Mouse (Mus musculus): ENCODE results near the gene Ephb1.

Ephb1 gene

DNA sequence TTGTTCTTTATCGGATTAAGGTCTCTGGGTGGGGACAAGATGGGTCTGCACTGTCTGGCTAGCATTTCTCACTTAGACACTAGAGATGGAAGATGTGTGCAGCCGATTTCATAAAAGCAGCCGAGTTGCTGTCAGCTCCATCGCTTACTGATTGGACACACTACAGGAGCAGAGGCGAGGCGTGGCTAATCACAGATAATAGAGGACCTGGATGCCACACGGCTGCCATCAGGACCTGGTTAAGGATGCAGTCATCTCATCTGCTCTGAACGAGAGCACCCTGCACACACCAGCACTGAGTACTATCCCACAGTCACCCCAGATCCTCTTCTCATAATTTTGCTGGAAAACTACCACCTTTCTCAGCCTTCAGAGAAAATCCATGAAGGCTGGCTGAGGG, 419.6 kb downstream of the Ephb1 start:
- in situ Hi-C loops (cut with MboI; ENCODE audit: unreplicated experiment in 2 of 2) = no loop called here

DNA sequence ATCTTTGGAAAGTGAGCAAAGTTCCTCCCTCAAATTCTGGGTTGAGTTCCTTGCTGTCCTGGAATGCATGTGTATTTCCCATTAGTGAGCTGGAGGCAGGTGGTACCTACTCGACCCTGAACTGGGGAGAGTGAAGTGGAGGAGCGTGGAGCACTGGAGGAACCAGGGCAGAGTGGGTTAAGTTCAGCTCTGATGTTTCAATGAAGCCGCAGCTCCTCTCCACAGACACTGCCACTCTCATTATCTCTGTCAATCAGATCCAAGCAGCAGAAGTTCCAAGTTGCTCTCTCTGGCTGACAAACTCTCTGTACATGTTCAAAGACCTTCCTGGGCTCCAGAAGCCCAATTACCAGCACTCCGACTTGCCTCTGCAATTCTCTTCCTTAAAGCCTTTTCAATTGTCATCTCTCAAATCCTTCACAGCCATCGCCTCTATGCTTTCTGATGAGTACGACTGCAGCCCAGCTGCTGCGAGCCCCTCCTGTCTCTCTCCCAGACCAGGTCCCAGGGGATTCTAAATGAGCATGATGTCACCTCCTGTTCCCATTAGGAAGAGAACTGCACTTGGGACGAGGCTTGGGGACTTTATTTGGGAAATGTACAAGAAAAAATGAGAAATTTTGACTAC, 420.4 kb downstream of the Ephb1 start:
- in situ Hi-C loops (cut with MboI; ENCODE audit: unreplicated experiment in 2 of 2) = no loop called here

DNA sequence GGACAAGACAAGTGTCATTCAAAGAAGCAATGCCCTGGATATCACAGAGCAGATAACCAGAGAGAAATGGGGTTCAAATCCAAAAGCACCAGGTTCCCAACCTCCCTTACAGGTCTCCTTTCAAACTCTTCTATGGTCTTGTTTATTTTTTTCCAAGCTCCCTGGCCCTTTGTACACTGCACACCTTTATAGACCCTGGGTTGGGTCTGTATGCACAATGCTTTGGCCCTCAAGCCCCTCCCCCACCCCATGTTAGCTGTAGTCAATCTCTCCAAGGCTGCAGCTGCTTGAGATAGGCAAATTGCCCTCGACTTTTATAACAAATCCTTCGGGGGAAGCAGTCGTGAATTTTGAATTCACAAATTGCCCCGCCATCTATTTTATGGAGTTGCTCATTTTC, 429.7 kb downstream of the Ephb1 start:
- in situ Hi-C loops (cut with MboI; ENCODE audit: unreplicated experiment in 2 of 2) = no loop called here

DNA sequence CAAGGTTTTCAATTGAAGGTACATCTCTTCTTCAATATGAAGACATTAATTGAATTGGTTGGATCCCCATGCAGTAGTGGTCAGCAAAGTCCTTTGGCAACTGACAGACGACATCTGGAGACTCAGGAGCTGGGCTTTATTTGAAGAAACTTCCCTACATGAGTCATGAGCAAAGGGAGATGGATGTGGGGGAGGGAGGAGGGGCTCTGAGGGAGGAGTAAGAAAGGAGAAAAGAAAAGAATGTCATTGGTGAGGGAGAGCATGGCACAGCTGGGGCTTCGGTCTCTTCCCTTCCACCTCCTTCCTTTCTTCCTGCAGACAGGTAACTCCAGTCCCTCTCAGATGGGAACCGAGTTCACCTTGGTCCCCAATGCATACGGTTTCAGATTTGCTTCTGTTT, 431.6 kb downstream of the Ephb1 start:
- in situ Hi-C loops (cut with MboI; ENCODE audit: unreplicated experiment in 2 of 2) = no loop called here

DNA sequence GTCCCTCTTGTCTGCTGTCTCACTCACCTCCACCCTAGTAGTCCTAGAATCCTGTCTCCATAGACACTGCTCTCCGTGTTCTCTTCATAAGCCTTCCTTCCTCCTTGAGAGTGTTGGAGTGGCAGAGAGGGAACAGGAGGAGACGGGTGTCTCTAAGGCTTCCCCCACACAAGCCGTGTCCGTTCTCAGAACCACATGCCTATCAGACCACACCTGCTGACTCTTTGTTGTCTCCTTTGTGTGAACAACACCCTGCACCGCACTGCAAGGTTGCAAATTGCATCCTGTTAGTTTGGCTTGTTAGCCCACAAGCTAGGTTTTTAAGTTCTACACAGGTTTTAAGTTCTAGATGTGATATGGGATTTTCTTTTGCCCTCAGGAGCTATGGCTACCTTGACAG, 435.2 kb downstream of the Ephb1 start:
- in situ Hi-C loops (cut with MboI; ENCODE audit: unreplicated experiment in 2 of 2) = no loop called here

DNA sequence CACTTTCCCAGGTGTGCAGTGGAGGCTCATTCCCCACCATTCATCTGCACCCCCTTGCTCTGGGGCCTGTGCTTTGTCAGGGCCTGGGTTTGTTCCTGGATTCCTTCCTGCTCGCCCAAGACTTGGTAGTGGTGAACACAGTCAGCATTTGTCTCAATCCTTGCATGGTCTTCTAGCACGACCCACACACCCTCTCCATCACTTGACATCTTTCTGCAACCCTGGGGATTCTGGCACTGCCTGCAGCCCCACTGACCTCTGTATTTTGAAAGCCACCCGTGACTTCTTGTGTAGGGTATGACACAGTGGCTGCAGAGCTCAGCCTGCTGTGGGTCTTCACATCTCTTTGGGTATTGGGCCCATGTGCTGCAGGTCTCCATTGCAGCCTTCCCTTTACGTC, 435.7 kb downstream of the Ephb1 start:
- in situ Hi-C loops (cut with MboI; ENCODE audit: unreplicated experiment in 2 of 2) = no loop called here

DNA sequence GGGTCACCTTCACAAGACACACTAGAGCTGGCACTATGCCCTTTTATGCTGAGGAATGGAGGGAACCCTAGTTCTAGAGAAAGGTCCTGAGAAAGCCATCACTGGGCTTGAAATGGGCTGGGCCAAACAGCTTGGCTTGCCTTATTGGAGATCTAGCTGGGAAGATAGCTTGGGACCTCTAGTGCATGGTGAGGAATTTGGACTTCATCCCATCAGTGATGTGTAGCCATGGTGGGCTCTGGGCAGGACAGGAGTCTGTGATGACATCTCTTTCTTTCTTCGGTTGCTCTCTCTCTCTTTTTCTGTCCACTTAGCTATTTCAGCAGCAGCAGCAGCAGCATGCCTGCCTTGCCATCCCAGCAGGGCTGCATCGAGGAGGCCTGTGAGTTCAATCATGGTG, 439.4 kb downstream of the Ephb1 start:
- in situ Hi-C loops (cut with MboI; ENCODE audit: unreplicated experiment in 2 of 2) = no loop called here

DNA sequence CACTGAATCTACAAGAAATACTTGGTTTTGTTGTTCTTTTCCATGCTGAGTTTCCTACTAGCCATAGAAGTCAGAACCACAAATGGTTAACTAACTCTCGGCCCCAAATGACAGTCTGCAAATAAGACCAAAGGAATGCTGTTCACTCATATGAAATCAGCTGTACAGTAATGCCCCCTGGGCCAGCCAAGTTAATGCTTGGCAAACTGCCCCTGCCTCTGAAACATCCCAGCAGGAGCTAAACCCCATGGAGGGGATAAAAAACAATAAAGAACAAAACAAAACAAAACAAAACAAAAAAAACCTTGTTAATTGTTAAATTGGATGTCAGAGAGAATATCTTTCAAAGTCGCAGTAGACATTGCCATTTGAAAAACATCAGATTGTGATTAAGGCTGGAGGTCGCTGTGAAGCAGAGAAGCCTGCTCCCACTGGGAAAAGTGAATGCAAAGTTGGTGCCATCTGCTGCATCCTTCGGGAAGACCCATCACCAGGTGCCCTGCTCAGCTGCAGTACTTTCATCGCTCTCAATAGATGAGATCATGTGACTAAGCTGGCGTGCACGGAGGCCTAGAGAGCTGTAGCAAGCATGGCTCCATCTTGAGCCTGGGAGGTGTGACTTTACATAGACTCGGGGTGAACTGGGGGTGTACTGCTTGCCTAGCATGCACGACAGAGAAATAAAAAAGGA, 443.2 kb downstream of the Ephb1 start:
- in situ Hi-C loops (cut with MboI; ENCODE audit: unreplicated experiment in 2 of 2) = no loop called here

DNA sequence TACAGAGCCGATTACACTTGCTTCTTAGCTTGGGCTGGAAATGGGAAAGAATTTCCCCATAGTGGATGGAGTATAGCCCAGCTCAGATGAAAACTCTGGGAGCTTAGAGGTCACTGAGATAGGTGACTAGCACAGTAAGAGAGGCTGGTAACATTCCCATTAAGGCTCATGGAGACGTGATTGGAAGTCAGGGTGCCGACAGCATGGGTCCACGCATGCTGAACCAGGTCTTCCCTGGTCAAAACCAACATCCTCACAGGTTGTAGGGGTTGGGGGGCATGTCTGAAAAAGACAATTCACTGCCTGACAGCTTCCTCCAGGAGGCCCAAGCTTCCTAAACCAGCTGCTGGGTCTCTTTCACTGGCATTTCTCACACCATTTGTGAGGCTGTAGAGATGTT, 445.0 kb downstream of the Ephb1 start:
- in situ Hi-C loops (cut with MboI; ENCODE audit: unreplicated experiment in 2 of 2) = no loop called here

DNA sequence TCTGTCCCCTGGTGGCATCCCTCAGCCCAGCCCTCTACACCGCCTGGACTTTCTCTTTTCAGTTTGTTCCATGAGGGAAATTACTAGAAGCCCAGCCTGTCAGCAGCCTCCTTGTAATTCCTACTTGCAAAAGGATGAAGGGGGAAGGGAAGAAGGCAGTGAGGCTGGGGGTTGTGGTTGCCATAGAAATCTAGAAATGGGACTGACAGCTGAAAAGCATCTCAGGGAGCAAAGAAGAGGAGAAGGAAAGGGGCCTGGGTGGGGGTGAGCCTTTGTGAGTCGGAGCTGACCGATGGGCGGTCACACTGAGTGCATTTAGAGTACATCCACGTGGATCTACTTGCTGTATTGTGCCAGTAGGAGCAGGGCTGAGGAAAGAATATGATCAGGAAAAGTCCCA, 445.6 kb downstream of the Ephb1 start:
- in situ Hi-C loops (cut with MboI; ENCODE audit: unreplicated experiment in 2 of 2) = no loop called here

DNA sequence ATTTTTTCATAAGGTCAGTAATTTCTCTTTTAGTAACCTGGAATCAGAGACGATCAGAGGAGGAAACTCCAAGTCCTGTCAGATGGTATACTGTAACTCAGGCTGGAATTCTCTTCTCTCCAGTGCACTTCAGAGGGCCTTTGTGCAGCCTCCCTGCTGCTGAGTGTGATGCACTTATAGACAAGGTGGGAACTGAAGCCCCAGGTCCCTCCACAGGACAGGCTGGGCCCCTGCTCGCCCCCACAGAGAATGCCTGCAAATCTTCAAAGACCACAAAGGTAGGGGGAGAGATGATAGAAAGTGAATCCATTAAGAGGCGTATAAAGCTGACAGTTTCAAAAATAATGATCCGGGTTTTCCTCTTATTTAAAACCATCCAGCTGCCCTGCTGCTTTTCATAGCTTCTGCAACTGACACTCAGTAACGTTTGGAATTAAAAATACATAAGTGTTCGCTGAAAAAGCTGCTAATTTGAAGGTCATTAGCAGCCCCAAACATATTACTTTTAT, 446.7 kb downstream of the Ephb1 start:
- in situ Hi-C loops (cut with MboI; ENCODE audit: unreplicated experiment in 2 of 2) = no loop called here

DNA sequence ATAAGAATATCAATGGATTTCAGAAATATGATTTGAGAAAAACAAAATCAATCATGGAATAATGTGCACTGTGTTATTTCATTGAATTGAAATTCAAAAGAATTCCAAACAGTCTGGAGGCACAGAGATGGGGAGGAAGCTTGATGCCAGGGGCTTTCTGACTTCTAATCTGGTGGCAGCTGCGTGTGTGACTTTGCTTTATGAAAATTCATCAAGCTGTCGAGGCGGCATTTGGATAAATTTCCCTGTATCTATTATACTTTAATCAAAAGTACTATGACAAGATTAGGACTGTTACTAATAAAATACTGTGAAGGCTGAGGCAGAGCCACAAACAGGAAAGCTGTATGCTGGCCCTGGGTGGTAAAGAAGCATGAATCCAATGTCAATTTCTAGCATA, 451.1 kb downstream of the Ephb1 start:
- in situ Hi-C loops (cut with MboI; ENCODE audit: unreplicated experiment in 2 of 2) = no loop called here

DNA sequence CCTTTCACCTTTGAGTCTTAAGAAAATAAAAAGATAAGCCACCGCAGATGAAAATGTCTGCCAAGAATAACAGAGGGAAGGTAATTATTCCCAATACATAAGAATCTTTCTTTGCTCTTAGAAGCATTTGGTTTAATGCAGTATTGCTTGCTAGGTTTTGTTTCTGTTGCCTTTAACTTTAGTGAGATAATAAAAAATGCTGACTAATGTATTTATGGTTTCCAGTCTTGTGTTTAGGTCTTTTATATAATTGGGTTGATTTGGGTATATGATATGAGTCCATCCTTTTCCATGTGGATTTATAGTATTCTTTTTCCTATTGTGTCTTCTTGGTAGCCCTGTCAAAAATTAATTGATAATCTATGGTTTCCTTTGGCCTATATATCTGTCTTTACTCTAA, 456.6 kb downstream of the Ephb1 start:
- in situ Hi-C loops (cut with MboI; ENCODE audit: unreplicated experiment in 2 of 2) = no loop called here

DNA sequence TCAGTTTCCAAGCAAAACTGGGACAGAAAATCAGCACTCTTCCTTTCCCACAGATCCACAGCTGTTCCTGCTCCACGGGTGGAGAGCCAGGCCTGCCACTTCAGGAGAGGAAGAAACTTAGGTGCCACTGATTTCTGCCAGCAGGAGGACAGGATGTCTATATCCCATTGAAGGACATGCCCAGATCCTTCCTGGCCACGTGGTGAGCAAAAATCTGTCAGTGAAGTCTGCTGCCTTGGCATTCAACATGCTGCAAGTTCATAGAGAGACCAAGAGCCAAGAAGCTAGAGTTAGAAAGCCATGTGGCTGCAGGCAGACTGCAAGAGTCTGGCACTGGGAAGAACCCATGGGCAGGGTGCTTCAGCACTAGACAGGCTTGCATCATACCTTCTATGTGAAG, 471.2 kb downstream of the Ephb1 start:
- in situ Hi-C loops (cut with MboI; ENCODE audit: unreplicated experiment in 2 of 2) = no loop called here

DNA sequence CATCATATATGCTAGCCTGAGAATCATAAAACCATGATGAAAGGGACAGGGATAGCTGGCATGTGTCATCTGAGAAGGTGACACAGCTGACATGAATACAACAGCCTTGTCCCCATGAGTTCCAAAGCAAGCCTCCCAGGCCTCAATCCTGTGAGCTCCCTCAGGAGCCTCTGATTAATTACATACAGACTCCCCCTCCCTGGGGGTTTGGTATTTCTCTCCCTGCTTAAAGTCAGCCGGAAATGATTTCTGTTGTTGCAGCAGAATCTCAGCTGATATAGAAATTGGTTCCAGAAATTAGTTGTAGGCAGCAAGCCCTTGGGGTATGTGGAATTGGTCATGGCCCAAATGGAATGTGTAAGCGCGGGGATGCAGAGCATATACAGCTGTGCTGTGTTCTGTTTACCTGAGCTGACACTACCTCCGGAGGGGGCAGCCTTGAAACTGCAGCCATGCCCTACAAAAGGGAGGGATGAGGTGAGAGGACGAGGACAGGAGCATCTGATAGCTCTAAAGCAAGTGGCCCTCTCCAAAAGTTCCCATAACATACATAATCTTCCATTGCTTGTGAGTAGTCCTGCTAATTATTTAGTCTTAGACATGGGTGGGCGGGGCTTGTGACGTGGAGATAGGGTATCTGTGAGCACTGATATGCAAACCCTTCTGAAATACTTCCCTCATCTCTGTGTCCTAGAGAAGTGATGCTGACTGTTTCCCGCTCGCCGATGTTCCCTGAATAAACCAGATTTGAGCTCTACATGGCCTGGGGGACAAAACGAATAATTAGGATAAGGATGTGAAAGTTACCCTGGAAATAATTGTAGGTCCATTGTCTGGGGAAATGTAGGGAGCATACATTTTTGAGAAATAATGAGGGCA, 477.1 kb downstream of the Ephb1 start:
- in situ Hi-C loops (cut with MboI; ENCODE audit: unreplicated experiment in 2 of 2) = no loop called here

DNA sequence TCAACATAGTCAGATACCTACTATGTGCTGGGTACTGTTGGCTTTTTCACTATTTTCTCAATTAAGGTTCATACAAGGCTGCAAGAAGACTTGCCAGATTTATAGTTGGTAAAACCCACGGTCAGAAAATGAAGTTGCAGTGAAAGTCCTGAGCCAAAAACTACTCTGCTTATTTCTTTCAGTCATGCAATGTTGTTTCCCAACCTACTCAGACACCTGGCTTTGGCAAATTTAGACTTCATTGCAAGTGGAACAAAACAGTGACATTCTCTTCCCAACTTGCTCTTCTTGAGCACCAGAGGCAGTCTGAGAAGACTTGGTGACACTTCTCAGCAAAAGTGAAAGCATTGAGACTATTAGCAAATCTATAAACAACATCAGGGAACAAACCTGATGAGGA, 479.2 kb downstream of the Ephb1 start:
- in situ Hi-C loops (cut with MboI; ENCODE audit: unreplicated experiment in 2 of 2) = no loop called here

Measured in v-Abl transformed pro-B cells (cell line).